17 mouse cellular contexts compared by ENCODE assay signal in genomic region chr13:113585606-113586005, GRCm38 (mm10).
"Had no signal": no experiment of that assay in that cellular context is flagged by ENCODE, and none has a peak within 500 bp of the region (broad histone marks: within the 10 kb centered on the region; RNA-seq: fewer than 3 reads in every experiment).

No protein-coding gene starts in this region.

- H3K9ac ChIP-seq: lung, embryonic 14.5 days; midbrain, embryonic 12.5 days; neural tube, embryonic 13.5 days; neural tube, embryonic 15.5 days had no signal

- H3K36me3 ChIP-seq: neural tube, embryonic 15.5 days had no signal

- DNase-seq: lung, embryonic 14.5 days; lung, postnatal 10 days; lung, postnatal 4 days; midbrain, embryonic 14.5 days; retina, postnatal 1 day; right cerebral cortex, adult 18-20 months; right cerebral cortex, postnatal 25 days; right cerebral cortex, postnatal 4 days; spleen, adult 18-20 months; thymus, adult 18-20 months; thymus, postnatal 14 days; thymus, postnatal 36 days had no signal

- H3K27me3 ChIP-seq: midbrain, embryonic 12.5 days; neural tube, embryonic 13.5 days; neural tube, embryonic 15.5 days had no signal

- H3K4me3 ChIP-seq: midbrain, embryonic 10.5 days; midbrain, embryonic 12.5 days; myocyte; neural tube, embryonic 13.5 days; neural tube, embryonic 15.5 days had no signal

- H3K27ac ChIP-seq: midbrain, embryonic 12.5 days; neural tube, embryonic 13.5 days; neural tube, embryonic 15.5 days had no signal
